Mouse (Mus musculus) heart, postnatal 0 days (tissue): ENCODE measurements at regions not wholly inside any gene's neighbourhood (a gene's known extent, or its start where the extent isn't known, plus 50 kb on each side); places are given as distances from the start of the nearest gene placed in this dataset.

Experiments used
- ATAC-seq: fragments of 200-750 bp; cut with Nextera tagmentation; 2 replicates; pipeline ENCODE4 v1.8.0; 2017; ENCODE audit warnings: low read depth, moderate number of reproducible peaks, moderate library complexity; ENCODE audit not compliant: insufficient read depth
- DNase-seq: peaks from one replicate; pipeline ENCODE4 v3.0.0-alpha.2; 2016; ENCODE audit warnings: low spot score
- H3K27ac ChIP-seq: fragments of 300-500 bp; sonication (generic); 2 replicates; pipeline ENCODE4 v1.5.1; 2014; ENCODE audit warnings: low read depth, mild to moderate bottlenecking
- H3K27me3 ChIP-seq: fragments of 300-500 bp; sonication (generic); 2 replicates; pipeline ENCODE4 v1.6.1; 2014; ENCODE audit warnings: low read length, mixed read lengths; ENCODE audit not compliant: control insufficient read depth, insufficient read depth
- H3K36me3 ChIP-seq: fragments of 300-500 bp; sonication (generic); replicated peaks from 2 replicates; pipeline ENCODE4 v1.6.1; 2014; ENCODE audit warnings: low read length, mixed read lengths; ENCODE audit not compliant: control insufficient read depth, insufficient read depth
- H3K4me1 ChIP-seq: fragments of 300-500 bp; sonication (generic); 2 replicates; pipeline ENCODE4 v1.6.1; 2014; ENCODE audit warnings: antibody characterized with exemption; ENCODE audit not compliant: control insufficient read depth, insufficient read depth
- H3K4me2 ChIP-seq: fragments of 300-500 bp; sonication (generic); 2 replicates; pipeline ENCODE4 v1.6.1; 2014; ENCODE audit warnings: low read depth, mild to moderate bottlenecking, low read length, moderate library complexity
- H3K4me3 ChIP-seq: fragments of 300-500 bp; sonication (generic); 2 replicates; pipeline ENCODE4 v1.5.1; 2014; ENCODE audit warnings: low read depth, low read length
- H3K9ac ChIP-seq: fragments of 300-500 bp; sonication (generic); replicated peaks from 2 replicates; pipeline ENCODE4 v1.6.1; 2014; ENCODE audit warnings: low read depth, low read length, mixed read lengths
- H3K9me3 ChIP-seq: fragments of 300-500 bp; sonication (generic); replicated peaks from 2 replicates; pipeline ENCODE4 v1.6.1; 2016; ENCODE audit warnings: low read length; ENCODE audit not compliant: control insufficient read depth
- CTCF ChIP-seq: IDR thresholded peaks from 2 replicates; pipeline ENCODE4 v1.5.1; 2016; ENCODE audit warnings: antibody characterized with exemption, control low read depth, low read depth
- EP300 ChIP-seq: IDR thresholded peaks from 2 replicates; pipeline ENCODE4 v1.6.1; 2016; ENCODE audit warnings: antibody characterized with exemption, low read depth
- WGBS: fragments of 180-500 bp; shearing (Covaris S2); extraction: QIAGEN DNeasy Blood & Tissue Kit; methylation state at CpG from one replicate; pipeline ENCODE4 v1.1.7; 2014; 5-methylcytosine and 5-hydroxymethylcytosine counted together

- 0 out of 2 replicates have a peak, but pooled peaks cover 4% of the 10 kb centered on the region for H3K4me1 ChIP-seq
- no peak overlapping the region for H3K4me2 ChIP-seq
- H3K9ac ChIP-seq: no peak overlapping the region
- H3K27me3 ChIP-seq: no peaks in the 10 kb centered on the region
- ATAC-seq (no peak), DNase-seq (peak; percentile 37)
- no peak for TF ChIP-seq EP300
- H3K27ac ChIP-seq: no peak overlapping the region
- H3K9me3 ChIP-seq: no peaks in the 10 kb centered on the region
- 18% methylated on average over 5 of the region's 5 CpGs for WGBS
- no peaks in the 10 kb centered on the region for H3K36me3 ChIP-seq
- H3K4me3 ChIP-seq: no peak overlapping the region
Measured at GRCm38 (mm10) chr9:94378835-94379234, 159.0 kb downstream of the 1190002N15Rik start.

GRCm38 (mm10) chr9:94378291-94378690 lies 159.6 kb downstream of the 1190002N15Rik start:
- no peaks in the 10 kb centered on the region for H3K36me3 ChIP-seq
- no peak overlapping the region for H3K9ac ChIP-seq
- no peak overlapping the region for H3K4me2 ChIP-seq
- H3K27ac ChIP-seq: no peak overlapping the region
- H3K4me1 ChIP-seq: 0 out of 2 replicates have a peak, but pooled peaks cover 4% of the 10 kb centered on the region
- no peak overlapping the region for H3K4me3 ChIP-seq
- TF ChIP-seq CTCF (no peak), EP300 (no peak)
- H3K27me3 ChIP-seq: no peaks in the 10 kb centered on the region
- DNase-seq: no peak
- ATAC-seq: no peak
- H3K9me3 ChIP-seq: no peaks in the 10 kb centered on the region
- 85% methylated on average over 6 of the region's 6 CpGs for whole genome bisulfite sequencing

DNA sequence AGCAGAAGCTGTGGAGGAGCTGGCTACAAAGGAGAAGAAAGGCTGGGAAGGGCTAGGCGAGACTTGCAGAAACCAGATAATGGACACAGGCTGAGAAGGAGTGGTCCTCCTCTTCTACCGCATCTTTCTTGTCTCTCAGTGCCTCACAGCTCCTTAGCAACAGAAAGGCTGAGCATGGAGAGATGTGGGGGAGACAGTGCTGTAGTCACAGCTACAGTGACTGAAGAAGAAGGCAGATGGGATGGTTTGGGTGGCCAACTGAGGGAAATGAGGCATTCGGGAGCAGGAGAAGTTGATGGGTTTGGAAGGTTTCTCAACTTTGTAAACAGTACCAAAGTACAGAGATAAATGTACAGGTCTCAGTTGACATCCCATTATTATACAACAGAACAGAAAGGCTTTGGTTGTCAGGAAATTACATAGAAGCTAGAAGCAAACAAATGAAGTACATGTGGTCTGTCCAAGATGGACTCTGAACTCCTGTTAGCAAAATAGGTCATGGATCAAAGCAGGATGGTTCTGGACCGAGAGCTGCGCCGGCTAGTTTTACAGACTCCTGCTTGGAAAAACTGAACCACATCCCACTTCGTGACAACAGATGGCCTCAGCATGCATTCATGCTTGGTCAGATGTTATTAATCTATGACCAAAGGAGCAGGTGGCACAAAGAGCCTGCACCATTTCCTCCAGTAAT lies 160.4 kb downstream of the 1190002N15Rik start:
- no peak overlapping the region for H3K4me2 ChIP-seq
- DNase-seq (no peak), ATAC-seq (no peak)
- no peak overlapping the region for H3K4me3 ChIP-seq
- H3K9me3 ChIP-seq: no peaks in the 10 kb centered on the region
- H3K36me3 ChIP-seq: no peaks in the 10 kb centered on the region
- TF ChIP-seq EP300: no peak
- TF ChIP-seq CTCF: no peak
- 0 out of 2 replicates have a peak, but pooled peaks cover 4% of the 10 kb centered on the region for H3K4me1 ChIP-seq
- no peaks in the 10 kb centered on the region for H3K27me3 ChIP-seq
- H3K9ac ChIP-seq: no peak overlapping the region
- 83% methylated on average over 7 of the region's 7 CpGs for whole genome bisulfite sequencing
- H3K27ac ChIP-seq: no peak overlapping the region

GRCm38 (mm10) chr9:94370976-94371375 lies 166.9 kb downstream of the 1190002N15Rik start:
- H3K9ac ChIP-seq: no peak overlapping the region
- H3K9me3 ChIP-seq: no peaks in the 10 kb centered on the region
- H3K36me3 ChIP-seq: no peaks in the 10 kb centered on the region
- no peak overlapping the region for H3K4me2 ChIP-seq
- TF ChIP-seq EP300 (no peak), CTCF (no peak)
- H3K4me1 ChIP-seq: no peaks in the 10 kb centered on the region
- no peaks in the 10 kb centered on the region for H3K27me3 ChIP-seq
- H3K4me3 ChIP-seq: no peak overlapping the region
- DNase-seq (no peak), ATAC-seq (no peak)
- no peak overlapping the region for H3K27ac ChIP-seq
- WGBS: 63% methylated on average over 2 of the region's 2 CpGs

GRCm38 (mm10) chr9:94368231-94368936 lies 169.5 kb downstream of the 1190002N15Rik start:
- no peaks in the 10 kb centered on the region for H3K36me3 ChIP-seq
- H3K4me1 ChIP-seq: no peaks in the 10 kb centered on the region
- TF ChIP-seq EP300: no peak
- no peak for TF ChIP-seq CTCF
- no peak overlapping the region for H3K9ac ChIP-seq
- 64% methylated on average over 7 of the region's 7 CpGs for WGBS
- H3K4me2 ChIP-seq: no peak overlapping the region
- DNase-seq: no peak
- H3K27me3 ChIP-seq: no peaks in the 10 kb centered on the region
- no peak overlapping the region for H3K4me3 ChIP-seq
- no peak for ATAC-seq
- no peaks in the 10 kb centered on the region for H3K9me3 ChIP-seq
- no peak overlapping the region for H3K27ac ChIP-seq
